Mouse (Mus musculus) kidney, embryonic 14.5 days (tissue): ENCODE measurements around the gene Gm2016. TPM values are rescaled to one million over a fixed set of nuclear protein-coding genes. Genes with fewer than 3 reads are reported as not detected.
A peak's percentile ranks its signal among the peaks of the same experiment; 100 is the strongest.
"Not testable (repeated sequence)": the region's sequence is repeated elsewhere in the genome, so short reads cannot be mapped to it uniquely, and the experiment has no call there.

Source experiments
- ATAC-seq: fragments of 200-750 bp; cut with Nextera tagmentation; 2 replicates; pipeline ENCODE4 v1.8.0; 2017; ENCODE audit warnings: moderate number of reproducible peaks, mild to moderate bottlenecking, moderate TSS enrichment, moderate library complexity; ENCODE audit not compliant: low FRiP score, low TSS enrichment
- H3K27ac ChIP-seq: fragments of 300-500 bp; sonication (generic); 2 replicates; pipeline ENCODE4 v1.5.1; 2014; ENCODE audit warnings: low read depth, mild to moderate bottlenecking, low read length, moderate library complexity, mixed read lengths
- H3K27me3 ChIP-seq: fragments of 300-500 bp; sonication (generic); 2 replicates; pipeline ENCODE4 v1.6.1; 2014; ENCODE audit warnings: mild to moderate bottlenecking, low read length; ENCODE audit not compliant: control insufficient read depth, insufficient read depth
- H3K36me3 ChIP-seq: fragments of 300-500 bp; sonication (generic); 2 replicates; pipeline ENCODE4 v1.6.1; 2014; ENCODE audit warnings: low read length, mixed read lengths; ENCODE audit not compliant: control insufficient read depth, insufficient read depth
- H3K4me1 ChIP-seq: fragments of 300-500 bp; sonication (generic); 2 replicates; pipeline ENCODE4 v1.6.1; 2014; ENCODE audit warnings: low read length, mixed read lengths; ENCODE audit not compliant: control insufficient read depth, insufficient read depth
- H3K4me2 ChIP-seq: fragments of 300-500 bp; sonication (generic); replicated peaks from 2 replicates; pipeline ENCODE4 v1.6.1; 2014; ENCODE audit warnings: low read depth, mild to moderate bottlenecking, low read length
- H3K4me3 ChIP-seq: fragments of 300-500 bp; sonication (generic); 2 replicates; pipeline ENCODE4 v1.5.1; 2014; ENCODE audit warnings: mild to moderate bottlenecking, low read length
- H3K9ac ChIP-seq: fragments of 300-500 bp; sonication (generic); 2 replicates; pipeline ENCODE4 v1.6.1; 2014; ENCODE audit warnings: low read depth, mild to moderate bottlenecking, low read length, moderate library complexity
- H3K9me3 ChIP-seq: fragments of 300-500 bp; sonication (generic); 2 replicates; pipeline ENCODE4 v1.6.1; 2016; ENCODE audit warnings: low read length; ENCODE audit not compliant: control insufficient read depth
- WGBS: fragments of 180-500 bp; shearing (Covaris S2); extraction: QIAGEN DNeasy Blood & Tissue Kit; methylation state at CpG from one replicate; pipeline ENCODE4 v1.1.7; 2014; 5-methylcytosine and 5-hydroxymethylcytosine counted together
- polyA plus RNA-seq: library from polyadenylated mRNA; unstranded; fragments of >200 nt; fragmentation: Nextera tagmentation; extraction: Ambion mirVana; gene quantifications from 2 replicates; pipeline ENCODE4 v1.2.1, GENCODE M21; 2014

Gm2016 gene
- polyA plus RNA-seq, result not detected in 2 replicates

DNA sequence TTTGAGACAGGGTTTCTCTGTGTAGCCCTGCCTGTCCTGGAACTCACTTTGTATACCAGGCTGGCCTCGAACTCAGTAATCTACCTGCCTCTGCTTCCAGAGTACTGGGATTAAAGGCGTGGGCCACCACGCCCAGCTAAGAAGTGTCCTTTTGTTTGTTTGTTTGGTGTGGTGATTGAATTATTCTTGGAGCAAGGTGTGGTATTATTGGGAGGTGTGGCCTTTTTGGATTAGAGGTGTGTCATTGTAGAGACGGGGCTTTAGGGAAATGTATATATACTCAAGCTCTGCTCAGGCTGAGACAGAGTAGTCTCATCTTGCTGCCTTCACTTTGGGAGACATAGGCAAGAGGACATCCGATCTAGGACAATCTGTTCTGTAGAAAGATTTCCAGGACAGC is at the start of gene Gm2016:
Gene Gm2016 (plus strand): TSS at position 301 of the 400 bp plus-strand sequence.
- H3K4me1 ChIP-seq, H3K9ac ChIP-seq, H3K27me3 ChIP-seq, H3K27ac ChIP-seq, H3K9me3 ChIP-seq, H3K4me2 ChIP-seq, H3K4me3 ChIP-seq, ATAC-seq, H3K36me3 ChIP-seq: not testable (repeated sequence)
- WGBS, result 85% methylated on average over 5 of the region's 5 CpGs

DNA sequence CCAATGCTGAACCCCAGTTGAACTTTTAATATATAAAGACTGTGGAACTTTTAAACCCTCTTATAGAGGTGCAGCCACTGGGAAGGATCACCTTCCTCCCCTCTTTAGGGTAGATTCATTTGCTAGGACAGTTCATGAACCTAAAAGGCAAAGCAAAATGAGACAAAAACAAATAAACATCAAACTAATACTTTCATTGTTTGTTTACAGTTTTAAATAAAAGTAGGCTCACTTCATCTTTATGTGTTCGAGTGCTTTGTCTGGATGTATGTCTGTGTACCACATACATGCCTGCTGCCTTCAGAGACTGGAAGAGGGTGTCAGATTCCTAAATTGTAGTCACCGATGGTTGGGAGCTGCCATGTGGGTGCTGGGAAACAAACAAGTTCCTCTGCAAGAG is 31.6 kb upstream of the Gm2016 start, which contains the start of gene Gm2001:
Gene Gm2001 (minus strand): TSS at position 101 of the 400 bp plus-strand sequence.
- H3K9me3 ChIP-seq, ATAC-seq, H3K4me1 ChIP-seq, H3K9ac ChIP-seq, H3K27ac ChIP-seq, H3K27me3 ChIP-seq, H3K4me3 ChIP-seq, H3K4me2 ChIP-seq, H3K36me3 ChIP-seq: not testable (repeated sequence)
- WGBS, result 78% methylated on average over 1 of the region's 2 CpGs

DNA sequence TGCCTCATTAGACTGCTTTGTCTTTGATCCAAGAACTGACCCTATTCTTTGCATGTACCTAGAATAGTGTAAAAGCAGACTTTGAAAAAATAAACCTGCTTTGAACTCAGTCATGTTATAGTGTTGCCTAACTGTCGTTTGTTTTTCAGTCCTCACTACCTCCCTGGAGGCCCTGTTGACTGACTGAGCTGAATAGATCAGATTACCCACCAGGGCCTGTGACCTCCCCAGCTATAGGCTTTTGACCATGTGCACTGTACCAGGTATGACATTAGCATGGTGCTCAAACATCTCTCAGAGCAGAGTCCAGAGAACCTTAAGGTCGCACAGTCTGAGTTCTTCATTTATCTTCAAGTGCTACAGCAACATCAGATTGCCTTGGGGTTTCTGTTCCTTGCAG is 23.2 kb upstream of the Gm2016 start:
- not testable (repeated sequence) for H3K4me3 ChIP-seq, H3K9ac ChIP-seq, ATAC-seq, H3K27ac ChIP-seq, H3K36me3 ChIP-seq, H3K9me3 ChIP-seq, H3K4me1 ChIP-seq, H3K4me2 ChIP-seq, H3K27me3 ChIP-seq
- no CpG with 5 or more reads among the region's 2 CpGs for WGBS

DNA sequence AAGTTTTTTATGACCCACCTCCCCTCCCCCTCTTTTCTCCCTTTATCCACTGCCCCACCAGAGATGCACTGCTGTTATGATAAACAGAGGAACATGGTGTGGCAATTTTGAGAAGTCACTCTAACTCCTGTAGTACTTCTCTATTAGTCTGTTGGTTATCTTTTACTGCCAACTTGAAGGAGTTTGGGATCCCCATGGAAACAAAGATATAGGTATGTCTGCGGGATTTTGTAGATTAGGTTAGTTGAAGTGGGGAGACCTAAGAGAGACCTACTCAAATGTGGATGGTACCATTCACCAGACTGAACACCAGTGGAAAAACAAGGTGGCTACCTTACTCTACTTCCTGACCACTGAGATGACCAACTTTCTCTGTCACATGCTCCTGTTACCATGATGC is 17.8 kb upstream of the Gm2016 start:
- WGBS, result 77% methylated on average over 1 of the region's 1 CpGs

DNA sequence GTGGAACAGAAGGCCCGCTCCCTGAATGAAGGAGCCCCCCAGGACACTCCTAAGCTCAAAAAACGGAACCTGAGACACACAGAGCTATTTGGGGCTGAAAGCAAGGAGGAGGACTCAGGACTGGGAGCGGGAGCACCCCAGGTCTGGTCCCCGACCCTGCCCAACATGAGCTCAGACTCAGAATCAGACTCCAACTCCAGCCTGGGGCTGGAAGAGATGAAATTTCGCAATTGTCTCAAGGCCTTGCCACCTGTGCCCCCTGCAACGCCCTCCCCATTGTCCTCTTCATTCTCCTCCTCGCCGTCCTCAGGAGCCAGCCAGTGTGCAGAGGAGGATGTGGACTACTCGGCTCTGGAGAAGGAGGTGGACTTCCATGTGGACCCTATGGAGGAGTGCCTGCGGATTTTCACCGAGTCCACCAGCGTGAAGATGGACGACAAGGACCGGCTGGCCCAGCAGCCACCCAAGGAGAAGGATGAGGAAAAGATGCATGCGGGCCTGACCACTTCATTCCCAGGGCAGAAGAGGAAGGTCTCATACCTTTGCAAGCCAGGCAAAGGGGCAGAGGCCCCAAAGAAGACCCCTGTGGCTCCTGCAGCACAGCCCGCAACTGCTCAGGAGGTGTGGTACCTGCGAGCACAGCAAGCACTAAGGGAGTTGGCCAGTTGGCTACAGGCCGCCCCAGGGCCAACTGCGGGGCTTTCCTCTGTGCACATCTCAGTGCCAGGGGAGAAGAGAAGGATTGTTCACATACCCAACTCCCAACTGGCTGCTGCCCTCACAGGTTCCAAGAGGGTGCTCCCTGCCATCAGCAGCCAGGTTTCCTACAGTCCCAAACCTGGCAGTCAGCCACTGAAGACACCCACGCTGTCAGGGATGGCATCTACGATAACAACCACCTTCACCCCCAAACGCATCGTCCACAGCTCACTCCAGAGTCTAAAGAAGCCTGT is 11.9 kb upstream of the Gm2016 start:
- H3K4me1 ChIP-seq, ATAC-seq, H3K36me3 ChIP-seq, H3K4me2 ChIP-seq, H3K27me3 ChIP-seq, H3K27ac ChIP-seq, H3K9me3 ChIP-seq, H3K9ac ChIP-seq, H3K4me3 ChIP-seq: not testable (repeated sequence)
- WGBS, result 87% methylated on average over 23 of the region's 23 CpGs

More for the DNA sequence above, 17.8 kb upstream of the Gm2016 start:
- not testable (repeated sequence) for H3K4me2 ChIP-seq, H3K27ac ChIP-seq, ATAC-seq, H3K27me3 ChIP-seq, H3K4me1 ChIP-seq, H3K4me3 ChIP-seq, H3K9ac ChIP-seq, H3K36me3 ChIP-seq, H3K9me3 ChIP-seq

DNA sequence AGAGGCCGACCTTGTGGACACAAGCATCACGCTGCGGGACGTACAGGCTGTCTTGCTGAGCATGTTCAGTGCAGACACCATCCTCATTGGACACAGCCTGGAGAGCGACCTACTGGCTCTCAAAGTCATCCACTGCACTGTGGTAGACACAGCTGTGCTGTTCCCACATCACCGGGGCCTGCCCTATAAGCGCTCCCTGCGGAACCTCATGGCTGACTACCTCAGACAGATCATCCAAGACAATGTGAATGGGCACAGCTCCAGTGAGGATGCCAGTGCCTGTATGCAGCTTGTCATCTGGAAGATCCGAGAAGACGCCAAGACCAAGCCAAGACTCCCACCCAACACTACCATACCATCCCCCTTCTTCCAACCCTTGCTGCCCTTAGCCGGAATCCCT is 10.2 kb upstream of the Gm2016 start:
- not testable (repeated sequence) for H3K36me3 ChIP-seq, ATAC-seq, H3K4me1 ChIP-seq, H3K27me3 ChIP-seq, H3K9ac ChIP-seq, H3K4me3 ChIP-seq, H3K9me3 ChIP-seq, H3K4me2 ChIP-seq, H3K27ac ChIP-seq
- WGBS, result 94% methylated on average over 8 of the region's 11 CpGs

DNA sequence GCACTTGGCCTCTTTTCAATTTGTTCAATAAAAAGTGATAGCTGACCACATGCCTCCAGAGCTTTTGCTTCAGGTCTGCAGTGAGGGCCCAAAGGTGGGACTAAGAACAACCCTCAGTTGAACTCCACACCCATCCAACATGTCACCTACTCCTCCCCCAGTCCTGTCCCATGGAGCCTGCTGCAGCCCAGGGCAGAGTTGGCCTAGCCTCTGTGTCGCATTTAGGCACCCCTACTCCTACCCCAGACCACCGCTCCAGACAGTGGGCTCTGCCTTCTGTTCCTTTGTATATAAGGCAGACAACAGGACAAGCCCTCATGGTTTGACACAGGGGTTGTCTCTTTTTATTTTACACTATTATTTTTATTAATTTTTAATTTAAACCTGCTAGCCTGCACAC is 9.8 kb upstream of the Gm2016 start:
- not testable (repeated sequence) for H3K4me1 ChIP-seq, H3K4me3 ChIP-seq, H3K9me3 ChIP-seq, H3K27me3 ChIP-seq, H3K36me3 ChIP-seq, H3K4me2 ChIP-seq, H3K27ac ChIP-seq, H3K9ac ChIP-seq
- 98% methylated on average over 2 of the region's 2 CpGs for WGBS
- ATAC-seq, result peak; percentile 24; the same call in 1 of the 2 replicates

DNA sequence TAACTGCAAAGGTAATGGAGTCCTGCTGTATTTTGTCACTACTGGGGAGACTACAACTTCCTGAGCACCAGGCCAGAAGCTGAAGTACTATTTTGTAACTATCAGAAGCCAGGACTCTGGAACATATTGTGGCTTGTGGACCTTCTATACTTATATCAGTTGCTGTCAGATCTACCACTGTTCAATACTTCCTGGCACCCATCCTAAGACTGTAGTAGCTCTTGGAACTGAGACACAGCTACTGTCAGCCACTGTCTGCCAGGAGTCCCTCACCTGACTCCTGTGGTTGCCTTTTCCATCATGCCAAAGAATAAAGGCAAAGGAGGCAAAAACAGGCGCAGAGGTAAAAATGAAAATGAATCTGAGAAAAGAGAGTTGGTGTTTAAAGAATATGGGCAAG is 21.2 kb downstream of the Gm2016 start, which contains the start of gene Gm2022:
Gene Gm2022 (plus strand): TSS at position 301 of the 400 bp plus-strand sequence.
- H3K27me3 ChIP-seq, H3K36me3 ChIP-seq, H3K4me1 ChIP-seq, H3K9ac ChIP-seq, ATAC-seq, H3K27ac ChIP-seq, H3K4me3 ChIP-seq, H3K9me3 ChIP-seq, H3K4me2 ChIP-seq: not testable (repeated sequence)
- WGBS, result 83% methylated on average over 1 of the region's 1 CpGs

DNA sequence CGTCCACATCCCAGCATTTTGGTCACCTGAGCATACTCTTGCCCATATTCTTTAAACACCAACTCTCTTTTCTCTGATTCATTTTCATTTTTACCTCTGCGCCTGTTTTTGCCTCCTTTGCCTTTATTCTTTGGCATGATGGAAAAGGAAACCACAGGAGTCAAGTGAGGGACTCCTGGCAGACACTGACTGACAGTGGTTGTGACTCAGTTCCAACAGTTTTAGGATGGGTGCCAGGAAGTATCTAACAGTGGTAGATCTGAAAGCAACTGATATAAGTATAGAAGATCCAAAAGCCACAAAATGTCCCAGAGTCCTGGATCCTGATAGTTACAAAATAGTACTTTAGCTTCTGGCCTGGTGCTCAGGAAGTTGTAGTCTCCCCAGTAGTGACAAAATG is 45.8 kb downstream of the Gm2016 start, which contains the start of gene Gm2035:
Gene Gm2035 (minus strand): TSS at position 137 of the 400 bp plus-strand sequence.
- not testable (repeated sequence) for H3K36me3 ChIP-seq, H3K4me2 ChIP-seq, H3K27ac ChIP-seq, H3K9me3 ChIP-seq, ATAC-seq, H3K9ac ChIP-seq, H3K4me1 ChIP-seq, H3K4me3 ChIP-seq, H3K27me3 ChIP-seq
- 90% methylated on average over 2 of the region's 2 CpGs for whole genome bisulfite sequencing
